Mouse (Mus musculus) midbrain, embryonic 12.5 days (tissue): ENCODE measurements around the gene Catsper1. TPM values are rescaled to one million over a fixed set of nuclear protein-coding genes. Genes with fewer than 3 reads are reported as not detected.

Experiments used
- ATAC-seq: fragments of 200-750 bp; cut with Nextera tagmentation; 2 replicates; pipeline ENCODE4 v1.8.0; 2017; ENCODE audit warnings: low read depth, moderate TSS enrichment, moderate library complexity; ENCODE audit not compliant: low FRiP score
- H3K27ac ChIP-seq: fragments of 300-500 bp; sonication (generic); replicated peaks from 2 replicates; pipeline ENCODE4 v1.5.1; 2016; ENCODE audit warnings: mild to moderate bottlenecking
- H3K27me3 ChIP-seq: fragments of 300-500 bp; sonication (generic); 2 replicates; pipeline ENCODE4 v1.6.1; 2016; ENCODE audit warnings: mild to moderate bottlenecking
- H3K36me3 ChIP-seq: fragments of 300-500 bp; sonication (generic); 2 replicates; pipeline ENCODE4 v1.6.1; 2016
- H3K4me1 ChIP-seq: fragments of 300-500 bp; sonication (generic); 2 replicates; pipeline ENCODE4 v1.6.1; 2016
- H3K4me2 ChIP-seq: fragments of 300-500 bp; sonication (generic); replicated peaks from 2 replicates; pipeline ENCODE4 v1.6.1; 2016; ENCODE audit warnings: mild to moderate bottlenecking, moderate library complexity
- H3K4me3 ChIP-seq: fragments of 300-500 bp; sonication (generic); 2 replicates; pipeline ENCODE4 v1.5.1; 2016; ENCODE audit warnings: mild to moderate bottlenecking
- H3K9ac ChIP-seq: fragments of 300-500 bp; sonication (generic); replicated peaks from 2 replicates; pipeline ENCODE4 v1.6.1; 2016; ENCODE audit warnings: mild to moderate bottlenecking, moderate library complexity
- H3K9me3 ChIP-seq: fragments of 300-500 bp; sonication (generic); 2 replicates; pipeline ENCODE4 v1.6.1; 2016; ENCODE audit warnings: mild to moderate bottlenecking
- WGBS: fragments of 180-500 bp; shearing (Covaris S2); methylation state at CpG from one replicate; pipeline ENCODE4 v1.1.7; 2016; 5-methylcytosine and 5-hydroxymethylcytosine counted together
- polyA plus RNA-seq: library from polyadenylated mRNA; unstranded; fragments of >200 nt; fragmentation: Nextera tagmentation; extraction: Ambion mirVana; gene quantifications from 2 replicates; pipeline ENCODE4 v1.2.1, GENCODE M21; 2016

Gene Catsper1
- polyA plus RNA-seq, 1 experiment from 2014 or later, result not detected

- Histone ChIP-seq H3K36me3 (peaks cover 23% of the 10 kb centered on the region), H3K4me1 (peaks cover 11% of the 10 kb centered on the region), H3K27ac (no peak overlapping the region), H3K4me3 (no peak overlapping the region), H3K27me3 (no peaks in the 10 kb centered on the region), H3K9ac (no peak overlapping the region), H3K9me3 (no peaks in the 10 kb centered on the region), H3K4me2 (no peak overlapping the region)
- no peak for ATAC-seq
- 84% methylated on average over 2 of the region's 2 CpGs for WGBS
These were observed 26.6 kb downstream of the Catsper1 start for GRCm38 (mm10) chr19:5362186-5362585.

- no peaks in the 10 kb centered on the region for H3K9me3 ChIP-seq
- no peak overlapping the region for H3K9ac ChIP-seq
- H3K27ac ChIP-seq, result no peak overlapping the region
- H3K27me3 ChIP-seq, result no peaks in the 10 kb centered on the region
- H3K4me1 ChIP-seq, result peaks cover 22% of the 10 kb centered on the region
- 89% methylated on average over 2 of the region's 2 CpGs for WGBS
- no peak for ATAC-seq
- peaks cover 32% of the 10 kb centered on the region for H3K36me3 ChIP-seq
- no peak overlapping the region for H3K4me3 ChIP-seq
- H3K4me2 ChIP-seq, result no peak overlapping the region
These were observed 28.6 kb downstream of the Catsper1 start for GRCm38 (mm10) chr19:5364124-5364523.

DNA sequence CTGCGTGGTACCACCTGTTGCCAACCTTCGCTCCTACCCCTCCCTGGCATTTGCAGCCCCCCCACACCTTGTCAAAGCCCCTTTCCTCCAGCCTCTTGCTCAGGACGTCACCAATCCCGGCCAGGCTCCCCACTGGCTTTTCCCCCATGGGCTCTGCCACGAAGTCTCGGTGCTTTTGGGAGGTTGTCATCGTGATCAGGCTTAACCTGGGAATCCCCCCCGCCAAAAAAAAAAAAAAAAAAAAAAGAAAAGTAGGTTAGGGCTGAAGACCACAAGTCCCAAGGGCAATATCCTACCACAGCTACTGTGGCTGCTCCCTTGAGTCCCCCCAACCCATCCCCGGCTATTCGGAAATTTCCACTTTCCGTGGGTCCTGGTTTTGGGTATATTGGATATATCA is 30.2 kb downstream of the Catsper1 start:
- peaks cover 49% of the 10 kb centered on the region for H3K36me3 ChIP-seq
- peak overlapping the region; percentile 97 for H3K4me3 ChIP-seq
- no peaks in the 10 kb centered on the region for H3K27me3 ChIP-seq
- no peak for ATAC-seq
- H3K9me3 ChIP-seq, result no peaks in the 10 kb centered on the region
- H3K4me2 ChIP-seq, result peak overlapping the region; percentile 94
- peaks cover 22% of the 10 kb centered on the region for H3K4me1 ChIP-seq
- H3K27ac ChIP-seq, result peak overlapping the region; percentile 95
- peak overlapping the region; percentile 85 for H3K9ac ChIP-seq
- WGBS, result 20% methylated on average over 11 of the region's 11 CpGs

DNA sequence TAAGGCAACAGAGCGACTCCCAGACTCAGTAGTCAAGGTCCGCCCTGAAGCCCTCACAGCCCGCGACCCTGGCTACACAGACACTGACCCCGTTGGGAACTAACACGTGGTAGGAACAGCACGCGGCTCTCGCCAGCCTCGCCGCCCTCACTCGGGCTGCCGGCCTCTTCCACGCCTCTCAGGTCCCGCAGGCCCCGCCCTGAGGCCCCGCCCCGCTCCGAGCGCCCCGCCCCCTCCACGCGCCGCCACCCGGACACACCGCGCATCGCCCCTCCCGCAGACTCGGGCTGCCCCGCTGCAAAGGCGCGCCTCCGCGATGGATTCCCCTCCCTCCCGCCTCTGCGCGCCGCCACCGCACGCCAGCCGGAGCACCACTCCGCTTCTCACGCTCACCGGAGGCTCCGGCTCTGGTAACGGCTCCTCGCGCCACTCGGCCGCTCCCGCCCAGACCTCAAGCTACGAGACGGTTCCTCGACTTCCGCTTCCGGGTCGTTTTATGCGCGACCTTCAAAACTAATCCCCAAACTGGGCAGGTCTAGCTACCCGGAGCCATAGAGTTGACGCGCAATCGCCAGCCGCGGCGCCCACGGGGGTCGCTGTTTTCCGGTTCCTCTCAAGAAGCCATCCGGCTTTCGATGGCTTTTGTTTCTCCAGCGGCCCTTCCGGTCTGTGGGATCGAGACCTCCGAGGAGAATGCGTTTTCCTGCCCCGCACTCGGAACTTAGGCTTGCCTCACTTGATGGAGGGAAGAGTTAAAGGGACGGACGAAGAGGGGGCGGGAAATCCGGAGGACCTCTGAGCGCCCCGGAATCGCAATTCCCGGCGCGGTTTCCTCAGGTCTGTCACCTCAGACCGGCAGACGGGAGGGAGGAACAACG is 30.9 kb downstream of the Catsper1 start, which contains the start of gene Eif1ad:
Gene Eif1ad (plus strand): TSS at position 567 of the 878 bp plus-strand sequence.
- peak; percentile 95 for ATAC-seq
- Histone ChIP-seq H3K9ac (peak within 1 kb of the TSS; percentile 85), H3K4me3 (peak within 1 kb of the TSS; percentile 97), H3K9me3 (no peaks in the 10 kb centered on the region), H3K27ac (peak within 1 kb of the TSS; percentile 95), H3K36me3 (peaks cover 53% of the 10 kb centered on the region), H3K27me3 (no peaks in the 10 kb centered on the region), H3K4me1 (peaks cover 22% of the 10 kb centered on the region), H3K4me2 (peak within 1 kb of the TSS; percentile 94)
- under 1% methylated on average over 84 of the region's 92 CpGs for WGBS

GRCm38 (mm10) chr19:5367053-5367359 is 31.5 kb downstream of the Catsper1 start, which contains the start of gene Banf1:
Gene Banf1, minus strand, starts transcription at chr19:5367168.
- Histone ChIP-seq H3K9ac (peak within 1 kb of the TSS; percentile 85), H3K27me3 (no peaks in the 10 kb centered on the region), H3K27ac (peak within 1 kb of the TSS; percentile 95), H3K4me1 (peaks cover 22% of the 10 kb centered on the region), H3K36me3 (peaks cover 59% of the 10 kb centered on the region), H3K4me3 (peak within 1 kb of the TSS; percentile 97), H3K4me2 (peak within 1 kb of the TSS; percentile 94), H3K9me3 (no peaks in the 10 kb centered on the region)
- 0% methylated on average over 33 of the region's 33 CpGs for WGBS
- no peak; the same call in 1 of the 2 replicates for ATAC-seq

DNA sequence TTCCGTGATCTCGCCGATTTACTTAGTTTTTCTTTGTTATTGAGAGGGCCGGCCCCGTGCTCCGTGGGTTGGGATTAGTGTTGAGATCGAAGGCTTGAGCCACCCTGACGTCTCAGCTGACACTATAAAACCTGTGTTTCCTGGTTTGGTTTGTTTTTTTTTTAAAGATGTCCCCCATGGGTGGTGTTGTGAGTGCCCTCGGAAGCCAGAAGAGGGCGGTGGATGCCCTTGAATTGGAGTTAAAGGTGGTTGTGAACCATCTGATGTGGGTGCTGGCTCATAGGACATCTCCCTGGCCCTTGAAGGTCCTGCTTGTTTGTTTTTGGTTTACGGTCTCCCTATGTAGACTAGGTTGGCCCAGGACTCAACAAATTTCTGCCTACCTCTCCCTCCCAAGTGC is 31.9 kb downstream of the Catsper1 start:
- peaks cover 64% of the 10 kb centered on the region for H3K36me3 ChIP-seq
- no peaks in the 10 kb centered on the region for H3K9me3 ChIP-seq
- no peak for ATAC-seq
- H3K27me3 ChIP-seq, result no peaks in the 10 kb centered on the region
- H3K9ac ChIP-seq, result peak overlapping the region; percentile 85
- WGBS, result 12% methylated on average over 11 of the region's 11 CpGs
- peak overlapping the region; percentile 95 for H3K27ac ChIP-seq
- H3K4me3 ChIP-seq, result peak overlapping the region; percentile 97
- peak overlapping the region; percentile 94 for H3K4me2 ChIP-seq
- H3K4me1 ChIP-seq, result peaks cover 22% of the 10 kb centered on the region

GRCm38 (mm10) chr19:5370932-5371331 is 35.4 kb downstream of the Catsper1 start:
- ATAC-seq, result no peak
- Histone ChIP-seq H3K4me2 (no peak overlapping the region), H3K9ac (no peak overlapping the region), H3K4me3 (no peak overlapping the region), H3K27me3 (no peaks in the 10 kb centered on the region), H3K27ac (no peak overlapping the region), H3K36me3 (peaks cover 59% of the 10 kb centered on the region), H3K9me3 (no peaks in the 10 kb centered on the region), H3K4me1 (peaks cover 12% of the 10 kb centered on the region)
- 85% methylated on average over 3 of the region's 3 CpGs for WGBS

DNA sequence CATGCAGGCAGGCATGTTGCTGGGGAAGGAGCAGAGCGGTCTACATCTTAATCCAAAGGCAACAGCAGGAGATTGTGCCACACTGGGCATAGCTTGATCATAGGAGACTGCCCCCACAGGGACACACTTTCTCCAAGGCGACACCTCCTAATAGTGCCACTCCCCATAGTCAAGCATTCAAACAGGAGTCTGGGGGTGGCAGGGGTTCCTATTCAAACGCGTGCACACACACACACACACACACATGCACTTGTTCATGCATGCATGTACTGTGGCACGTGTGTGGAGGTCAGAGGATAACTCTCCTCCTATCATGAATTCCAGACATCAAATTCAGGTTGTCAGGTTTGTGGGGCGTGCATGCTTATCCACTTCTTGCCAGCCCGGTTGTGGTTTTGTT is 37.2 kb downstream of the Catsper1 start:
- Histone ChIP-seq H3K4me1 (peaks cover 9% of the 10 kb centered on the region), H3K9me3 (no peaks in the 10 kb centered on the region), H3K27me3 (no peaks in the 10 kb centered on the region), H3K4me3 (no peak overlapping the region), H3K36me3 (peaks cover 61% of the 10 kb centered on the region), H3K4me2 (no peak overlapping the region), H3K27ac (no peak overlapping the region), H3K9ac (no peak overlapping the region)
- 89% methylated on average over 7 of the region's 7 CpGs for WGBS
- ATAC-seq, result no peak

DNA sequence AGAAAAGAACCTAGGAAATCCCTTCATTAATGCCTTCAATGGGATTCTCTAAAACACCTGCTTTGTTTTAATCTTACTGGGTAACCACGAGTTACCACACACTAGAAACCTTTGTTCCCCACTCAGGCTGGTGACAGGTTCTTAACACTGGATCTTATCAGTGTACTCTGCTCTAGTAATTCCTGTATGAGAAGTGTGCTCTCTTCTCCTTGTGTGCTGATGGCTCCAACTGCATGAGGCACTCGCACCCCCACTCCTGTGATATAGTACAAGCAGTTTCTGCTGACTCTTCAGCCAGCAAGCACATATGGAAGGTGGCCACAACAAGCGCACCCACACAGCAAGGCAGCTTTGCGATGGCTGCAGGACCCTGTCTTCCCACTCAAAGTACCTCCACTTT is 38.6 kb downstream of the Catsper1 start:
- 91% methylated on average over 4 of the region's 4 CpGs for WGBS
- Histone ChIP-seq H3K9ac (no peak overlapping the region), H3K27ac (no peak overlapping the region; the same call in 1 of the 2 replicates), H3K4me3 (no peak overlapping the region), H3K36me3 (peaks cover 65% of the 10 kb centered on the region), H3K4me1 (no peaks in the 10 kb centered on the region), H3K9me3 (no peaks in the 10 kb centered on the region), H3K4me2 (no peak overlapping the region), H3K27me3 (no peaks in the 10 kb centered on the region)
- ATAC-seq, result no peak

DNA sequence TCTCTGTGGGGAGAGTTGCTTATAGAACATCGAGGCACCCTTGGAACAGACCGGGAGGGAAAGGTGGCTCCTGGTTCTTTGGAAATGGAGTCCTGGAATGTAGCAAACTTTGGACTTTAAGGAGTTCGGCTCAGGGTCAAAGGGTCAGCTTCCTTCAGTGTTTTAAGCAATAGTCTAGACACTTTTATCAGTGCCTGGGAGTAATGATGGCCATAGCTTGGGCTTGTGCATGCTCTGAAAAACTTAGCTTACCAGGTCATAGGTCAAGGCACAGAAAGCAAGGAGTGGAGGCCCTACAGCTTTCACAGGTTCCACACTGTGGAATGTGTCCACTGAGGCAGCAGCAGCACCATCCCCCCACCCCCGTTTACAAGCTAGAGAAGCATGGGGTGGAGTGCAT is 39.2 kb downstream of the Catsper1 start:
- H3K4me3 ChIP-seq, result no peak overlapping the region

DNA sequence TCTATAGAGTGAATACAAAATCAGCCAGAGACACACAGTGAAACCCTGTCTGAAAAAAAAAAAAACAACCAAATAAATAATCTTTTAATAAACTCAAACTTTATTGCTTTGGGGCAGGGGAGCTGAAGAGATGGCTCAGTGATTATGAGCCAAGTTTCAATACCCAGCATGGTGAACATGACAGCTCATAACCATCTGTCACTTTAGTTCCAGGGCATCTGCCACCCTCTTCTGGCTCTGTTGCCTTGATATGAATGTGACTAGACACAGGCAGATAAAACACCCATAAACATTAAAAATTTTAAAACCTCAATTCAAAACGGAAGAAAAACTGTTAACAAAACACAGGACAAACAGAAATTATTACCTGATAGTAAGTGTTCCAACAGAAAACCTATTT is 41.9 kb downstream of the Catsper1 start:
- WGBS, result 90% methylated on average over 1 of the region's 1 CpGs
- no peak overlapping the region for H3K9ac ChIP-seq
- no peak overlapping the region for H3K27ac ChIP-seq
- no peak overlapping the region for H3K4me2 ChIP-seq
- H3K9me3 ChIP-seq, result no peaks in the 10 kb centered on the region
- H3K27me3 ChIP-seq, result no peaks in the 10 kb centered on the region
- no peaks in the 10 kb centered on the region for H3K4me1 ChIP-seq
- H3K36me3 ChIP-seq, result peaks cover 67% of the 10 kb centered on the region
- ATAC-seq, result no peak
- no peak overlapping the region for H3K4me3 ChIP-seq

More for the DNA sequence above, 39.2 kb downstream of the Catsper1 start:
- no peak overlapping the region for H3K9ac ChIP-seq
- H3K36me3 ChIP-seq, result peaks cover 65% of the 10 kb centered on the region
- H3K9me3 ChIP-seq, result no peaks in the 10 kb centered on the region
- H3K27ac ChIP-seq, result no peak overlapping the region
- no peak for ATAC-seq
- H3K27me3 ChIP-seq, result no peaks in the 10 kb centered on the region
- no peaks in the 10 kb centered on the region for H3K4me1 ChIP-seq
- no peak overlapping the region for H3K4me2 ChIP-seq
- WGBS, result 84% methylated on average over 4 of the region's 4 CpGs

DNA sequence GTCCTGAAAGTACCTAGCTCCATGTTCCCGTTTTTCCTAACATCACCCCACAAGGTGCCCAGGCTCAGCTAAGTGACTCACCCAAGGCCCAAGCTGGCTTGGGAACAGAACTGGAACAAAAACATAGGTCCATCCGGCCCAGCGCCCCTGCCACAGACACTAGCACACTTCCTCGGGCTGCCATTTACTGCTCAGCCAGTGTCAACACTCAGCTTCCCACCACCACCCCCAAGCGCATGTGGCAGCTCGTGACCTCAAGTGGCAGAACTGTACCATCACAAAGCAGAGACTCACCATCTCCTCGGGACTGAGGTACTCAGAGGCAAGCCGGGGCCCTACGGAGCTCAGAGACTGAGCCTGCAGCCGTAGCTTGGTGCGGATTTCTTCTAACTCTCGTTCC is 47.8 kb downstream of the Catsper1 start:
- H3K27me3 ChIP-seq, result no peaks in the 10 kb centered on the region
- H3K36me3 ChIP-seq, result peaks cover 76% of the 10 kb centered on the region
- H3K9ac ChIP-seq, result no peak overlapping the region
- no peaks in the 10 kb centered on the region for H3K9me3 ChIP-seq
- WGBS, result 95% methylated on average over 12 of the region's 12 CpGs
- no peak for ATAC-seq
- peaks cover 16% of the 10 kb centered on the region for H3K4me1 ChIP-seq
- no peak overlapping the region for H3K27ac ChIP-seq
- no peak overlapping the region for H3K4me2 ChIP-seq
- no peak overlapping the region for H3K4me3 ChIP-seq
